Mouse (Mus musculus) cerebral cortex, adult 2 months (tissue): ENCODE measurements around the gene Txnl4b.

Source experiments
- WGBS: fragments of 180-500 bp; shearing (Covaris S2); methylation state at CpG from one replicate; pipeline ENCODE4 v1.1.7; 2018; 5-methylcytosine and 5-hydroxymethylcytosine counted together

Gene Txnl4b

GRCm38 (mm10) chr8:109606725-109607124 lies 41.0 kb downstream of the Txnl4b start:
- 56% methylated on average over 2 of the region's 2 CpGs for WGBS

GRCm38 (mm10) chr8:109607650-109608049 lies 42.0 kb downstream of the Txnl4b start:
- 4% methylated on average over 12 of the region's 12 CpGs for WGBS

GRCm38 (mm10) chr8:109608271-109609152 lies 42.8 kb downstream of the Txnl4b start, which contains the start of gene Dhodh:
Gene Dhodh, minus strand, starts transcription at chr8:109608673.
- under 1% methylated on average over 42 of the region's 42 CpGs for WGBS

GRCm38 (mm10) chr8:109609153-109609502 lies 43.4 kb downstream of the Txnl4b start:
- 15% methylated on average over 5 of the region's 5 CpGs for WGBS

DNA sequence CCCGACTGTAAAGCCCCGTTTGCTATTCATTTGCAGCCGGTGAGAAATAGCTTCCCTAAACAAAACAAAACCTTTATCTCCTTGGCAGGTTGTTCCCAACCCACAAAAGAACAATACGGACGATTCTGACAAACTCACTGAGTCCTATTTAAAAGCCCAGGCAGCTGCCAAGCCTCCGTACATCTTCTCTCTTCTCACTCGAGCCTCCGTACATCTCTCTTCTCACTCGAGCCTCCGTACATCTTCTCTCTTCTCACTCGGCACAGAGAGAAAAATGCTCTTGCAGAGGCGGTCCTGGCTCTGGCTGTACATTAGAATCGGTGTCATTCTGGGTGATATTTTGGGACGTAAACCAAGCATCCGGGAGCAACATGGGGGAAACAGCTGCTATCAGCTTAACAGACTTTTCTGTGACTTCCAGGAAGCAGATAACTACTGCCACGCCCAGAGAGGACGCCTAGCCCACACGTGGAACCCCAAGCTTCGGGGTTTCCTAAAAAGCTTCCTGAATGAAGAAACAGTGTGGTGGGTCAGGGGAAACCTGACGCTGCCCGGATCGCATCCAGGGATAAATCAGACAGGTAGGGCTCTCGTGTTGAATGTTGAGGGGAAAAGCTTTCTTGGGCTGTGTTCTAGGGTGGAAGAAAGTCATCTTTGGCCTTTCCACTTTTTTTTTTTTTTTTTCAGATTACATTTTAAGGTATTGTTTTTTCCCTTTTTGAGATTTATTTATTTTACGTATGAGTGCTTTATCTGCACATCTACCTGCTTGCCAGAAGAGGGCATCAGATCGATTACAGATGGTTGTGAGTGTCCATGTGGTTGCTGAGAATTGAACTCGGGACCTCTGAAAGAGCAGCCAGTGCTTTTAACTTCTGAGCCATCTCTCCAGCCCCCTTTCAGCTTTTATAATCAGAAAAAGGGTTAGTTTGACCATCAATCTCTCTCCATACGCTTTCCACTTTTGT lies 48.8 kb downstream of the Txnl4b start, which contains the start of gene Pkd1l3:
Pkd1l3 (plus strand) TSS at position 275 of the 968 bp plus-strand sequence.
- 25% methylated on average over 27 of the region's 27 CpGs for WGBS

GRCm38 (mm10) chr8:109615569-109615968 lies 49.9 kb downstream of the Txnl4b start:
- WGBS, result 89% methylated on average over 3 of the region's 3 CpGs
